Mouse (Mus musculus) cerebellum, adult 2 months (tissue): ENCODE measurements around the gene Stt3b. TPM values are rescaled to one million over a fixed set of nuclear protein-coding genes. Genes with fewer than 3 reads are reported as not detected.

ENCODE experiments used
- DNase-seq, 2 experiments: peaks; one replicate each; pipeline ENCODE4 v3.0.0; 2021
- H3K27ac ChIP-seq: fragments of 200-500 bp; 2 replicates; pipeline ENCODE4 v1.5.1; 2012; ENCODE audit warnings: low read length, control low read depth, inconsistent platforms; ENCODE audit not compliant: insufficient read depth
- H3K27me3 ChIP-seq: fragments of 200-500 bp; 2 replicates; pipeline ENCODE4 v1.6.1; 2012; ENCODE audit warnings: inconsistent platforms, mild to moderate bottlenecking, low read length, moderate library complexity; ENCODE audit not compliant: control insufficient read depth, insufficient read depth
- H3K4me1 ChIP-seq: fragments of 200-500 bp; 2 replicates; pipeline ENCODE4 v1.6.1; 2011; ENCODE audit warnings: low read length; ENCODE audit not compliant: control insufficient read depth, insufficient read depth
- H3K4me3 ChIP-seq: fragments of 200-500 bp; replicated peaks from 2 replicates; pipeline ENCODE3; 2011; ENCODE audit warnings: mild to moderate bottlenecking, low read depth, low read length, control low read depth; ENCODE audit not compliant: insufficient read depth
- CTCF ChIP-seq: fragments of 200-500 bp; IDR thresholded peaks from 2 replicates; pipeline ENCODE4 v1.5.1; 2011; ENCODE audit warnings: low read depth, mild to moderate bottlenecking, control low read depth, low read length, moderate library complexity, borderline replicate concordance; ENCODE audit not compliant: insufficient read depth
- POLR2A ChIP-seq: fragments of 200-500 bp; IDR thresholded peaks from 2 replicates; pipeline ENCODE4 v1.6.1; 2011; ENCODE audit warnings: low read length, control low read depth, borderline replicate concordance; ENCODE audit not compliant: insufficient read depth
- WGBS: fragments of 180-500 bp; shearing (Covaris S2); methylation state at CpG from one replicate; pipeline ENCODE4 v1.1.7; 2018; 5-methylcytosine and 5-hydroxymethylcytosine counted together
- polyA plus RNA-seq: library from polyadenylated mRNA; depleted of rRNA; stranded (reverse); fragments of >200 nt; gene quantifications from 2 replicates; pipeline ENCODE4 v1.2.3, GENCODE M21; 2012

The Stt3b gene
- polyA plus RNA-seq, 1 experiment: 37.2 TPM

DNA sequence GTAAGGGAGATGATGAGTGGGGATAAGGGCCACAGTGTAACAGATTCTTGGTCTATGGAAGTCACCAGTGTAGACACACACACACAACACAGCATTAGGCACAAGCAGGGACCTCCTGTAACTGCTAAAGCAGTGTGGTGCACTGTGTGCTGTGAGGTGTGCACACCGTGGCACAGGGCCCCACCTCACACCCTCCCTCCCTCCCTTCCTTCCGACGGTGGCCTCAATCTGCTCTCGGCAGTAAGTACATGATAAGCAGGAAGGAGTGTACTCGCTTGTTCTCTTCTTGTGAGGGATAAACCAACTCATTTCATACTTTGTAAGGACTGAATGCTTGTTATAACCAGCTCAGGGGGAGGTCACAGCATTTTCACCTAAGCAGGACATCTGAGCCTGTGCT lies 61.1 kb downstream of the Stt3b start:
- no peak overlapping the region for H3K4me3 ChIP-seq
- no peak overlapping the region for H3K27ac ChIP-seq
- no peaks in the 10 kb centered on the region for H3K4me1 ChIP-seq
- no peak for DNase-seq
- 56% methylated on average over 5 of the region's 5 CpGs for WGBS
- no peaks in the 10 kb centered on the region for H3K27me3 ChIP-seq
- TF ChIP-seq POLR2A (no peak), CTCF (no peak)

DNA sequence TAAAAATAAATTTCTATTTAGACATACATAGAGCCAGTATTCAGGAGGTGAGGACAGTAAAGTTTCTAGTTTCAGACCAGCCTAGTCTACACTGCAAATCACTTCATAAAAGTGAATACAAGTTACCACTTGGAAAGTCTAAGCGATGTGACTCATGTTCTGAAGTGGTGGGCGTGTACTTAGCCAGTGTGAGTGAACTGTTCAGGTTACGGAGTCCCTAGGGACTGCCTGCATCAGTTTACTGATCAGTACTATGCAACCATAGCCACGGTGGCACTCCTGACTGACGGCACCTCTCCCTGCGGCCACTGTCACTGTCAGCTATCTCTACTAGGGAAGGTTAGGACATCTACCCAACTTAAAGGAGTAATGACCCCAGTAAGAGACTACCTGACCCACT lies 65.1 kb downstream of the Stt3b start:
- Histone ChIP-seq H3K4me1 (no peaks in the 10 kb centered on the region), H3K4me3 (no peak overlapping the region), H3K27ac (no peak overlapping the region), H3K27me3 (no peaks in the 10 kb centered on the region)
- TF ChIP-seq POLR2A (no peak), CTCF (no peak)
- 94% methylated on average over 6 of the region's 6 CpGs for WGBS
- DNase-seq: no peak

DNA sequence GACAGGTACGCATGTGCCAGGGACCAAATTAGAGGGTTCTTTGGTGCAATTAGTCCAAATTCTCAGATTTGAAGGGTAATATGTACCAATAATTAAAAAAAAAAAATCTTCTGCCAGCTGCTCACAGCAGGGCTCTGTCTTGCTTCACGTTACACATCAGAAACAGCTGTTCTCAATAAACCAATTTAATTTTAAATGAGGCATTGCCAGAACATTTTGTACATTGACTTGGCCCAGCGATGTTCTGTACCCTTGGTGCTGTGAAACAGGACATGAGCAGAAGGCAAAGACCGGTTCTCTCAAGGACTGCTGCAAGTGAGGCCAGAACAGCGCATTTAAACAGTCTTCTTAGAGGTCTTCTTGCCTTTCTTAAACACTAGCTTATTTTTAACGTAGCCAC lies 66.6 kb downstream of the Stt3b start:
- no peak for DNase-seq
- H3K4me3 ChIP-seq: no peak overlapping the region
- H3K27me3 ChIP-seq: no peaks in the 10 kb centered on the region
- TF ChIP-seq CTCF: no peak
- no peak for TF ChIP-seq POLR2A
- WGBS: 64% methylated on average over 6 of the region's 6 CpGs
- H3K4me1 ChIP-seq: no peaks in the 10 kb centered on the region
- no peak overlapping the region for H3K27ac ChIP-seq

DNA sequence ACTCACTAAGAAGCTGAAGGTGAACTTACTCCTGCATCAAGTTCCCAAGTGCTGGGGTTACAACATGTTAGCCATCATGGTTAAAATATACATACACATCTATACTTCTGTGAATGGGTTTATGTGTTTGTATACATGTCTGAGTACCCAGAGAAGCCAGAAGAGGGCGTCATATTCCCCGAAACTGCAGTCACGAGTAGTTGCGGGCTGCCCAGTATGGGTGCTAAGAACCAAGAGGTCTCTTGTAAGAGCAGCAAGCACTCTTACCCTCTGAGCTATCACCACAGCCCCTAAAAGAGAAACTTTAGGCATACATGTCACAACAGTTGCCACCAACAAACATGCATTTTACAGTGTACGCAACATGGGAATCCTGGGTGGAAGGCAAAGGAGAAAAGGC lies 70.4 kb downstream of the Stt3b start:
- Histone ChIP-seq H3K27ac (no peak overlapping the region), H3K4me3 (no peak overlapping the region), H3K27me3 (no peaks in the 10 kb centered on the region), H3K4me1 (no peaks in the 10 kb centered on the region; the same call in 1 of the 2 replicates)
- DNase-seq: no peak
- 92% methylated on average over 5 of the region's 5 CpGs for WGBS
- TF ChIP-seq POLR2A (no peak), CTCF (no peak)

DNA sequence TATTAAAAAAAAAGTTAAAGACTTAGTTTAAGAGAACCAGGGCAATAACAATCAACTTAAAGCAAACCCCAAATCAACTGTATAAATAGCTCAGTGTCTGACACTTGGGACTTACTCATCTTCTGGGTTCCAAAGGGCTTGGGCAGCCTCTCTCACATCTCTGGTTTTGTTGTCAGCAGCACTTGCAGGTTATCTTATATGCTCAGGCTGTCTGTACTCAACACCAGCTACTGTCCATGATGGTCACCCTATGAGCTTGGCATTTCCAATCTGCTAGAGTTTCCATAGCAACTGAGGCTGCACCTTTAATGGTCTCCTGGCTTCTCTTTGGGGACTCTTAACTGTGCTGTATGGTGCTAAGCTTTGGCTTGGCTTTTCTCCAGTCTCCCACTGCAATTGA lies 72.3 kb downstream of the Stt3b start:
- no peak overlapping the region for H3K27ac ChIP-seq
- no peaks in the 10 kb centered on the region for H3K27me3 ChIP-seq
- no peak overlapping the region for H3K4me3 ChIP-seq
- no peak for TF ChIP-seq CTCF
- peaks cover 6% of the 10 kb centered on the region; the same call in 1 of the 2 replicates for H3K4me1 ChIP-seq
- no peak for DNase-seq

DNA sequence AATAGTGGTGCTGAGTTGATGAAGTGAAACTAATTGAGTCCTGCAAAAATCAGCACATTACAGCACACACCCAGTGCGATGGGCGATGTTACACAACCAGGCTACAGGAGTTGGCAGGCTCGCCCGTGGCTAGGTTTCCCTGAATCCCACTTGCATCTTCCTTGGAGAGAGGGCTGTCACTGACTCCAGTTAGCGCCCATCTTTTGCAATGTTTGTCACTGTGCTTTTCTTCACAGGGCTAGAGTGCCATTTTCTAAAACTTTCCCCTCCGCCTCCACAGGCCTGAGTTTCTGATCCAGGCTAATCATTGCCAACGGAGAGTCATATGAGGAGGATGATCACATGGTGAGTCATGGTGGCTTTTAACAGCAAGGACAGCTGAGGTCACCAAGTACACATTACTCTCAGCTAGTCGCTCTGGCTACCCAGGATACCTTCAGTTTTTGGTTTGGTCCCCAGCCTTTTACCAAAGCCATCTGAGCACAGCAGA lies 73.8 kb downstream of the Stt3b start:
- no peak overlapping the region for H3K4me3 ChIP-seq
- H3K27me3 ChIP-seq: no peaks in the 10 kb centered on the region
- WGBS: 65% methylated on average over 8 of the region's 8 CpGs
- no peak overlapping the region for H3K27ac ChIP-seq
- H3K4me1 ChIP-seq: peaks cover 6% of the 10 kb centered on the region; the same call in 1 of the 2 replicates
- no peak for DNase-seq
- TF ChIP-seq CTCF (no peak), POLR2A (no peak)

DNA sequence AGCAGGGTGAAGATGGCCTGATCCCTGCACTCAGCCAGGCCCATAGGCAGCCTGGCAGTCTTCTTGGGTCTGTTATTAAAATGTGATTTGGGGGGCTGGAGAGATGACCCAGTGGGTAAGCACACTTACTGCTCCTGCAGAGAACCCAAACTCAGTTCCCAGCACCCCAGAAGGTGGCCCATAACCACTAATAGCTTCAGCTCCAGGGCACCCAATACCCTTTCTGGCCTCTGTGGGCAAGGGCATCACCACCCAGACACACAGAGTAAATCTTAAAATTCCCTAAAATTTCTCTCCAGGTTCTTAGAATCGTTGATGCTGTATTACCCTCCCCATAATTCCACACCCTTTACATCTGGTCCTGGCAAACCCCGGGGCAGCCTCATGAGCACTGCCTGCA lies 75.7 kb downstream of the Stt3b start:
- Histone ChIP-seq H3K4me3 (no peak overlapping the region), H3K27me3 (no peaks in the 10 kb centered on the region), H3K4me1 (peaks cover 6% of the 10 kb centered on the region; the same call in 1 of the 2 replicates), H3K27ac (no peak overlapping the region)
- TF ChIP-seq CTCF (no peak), POLR2A (no peak)
- 86% methylated on average over 2 of the region's 2 CpGs for WGBS
- no peak for DNase-seq

DNA sequence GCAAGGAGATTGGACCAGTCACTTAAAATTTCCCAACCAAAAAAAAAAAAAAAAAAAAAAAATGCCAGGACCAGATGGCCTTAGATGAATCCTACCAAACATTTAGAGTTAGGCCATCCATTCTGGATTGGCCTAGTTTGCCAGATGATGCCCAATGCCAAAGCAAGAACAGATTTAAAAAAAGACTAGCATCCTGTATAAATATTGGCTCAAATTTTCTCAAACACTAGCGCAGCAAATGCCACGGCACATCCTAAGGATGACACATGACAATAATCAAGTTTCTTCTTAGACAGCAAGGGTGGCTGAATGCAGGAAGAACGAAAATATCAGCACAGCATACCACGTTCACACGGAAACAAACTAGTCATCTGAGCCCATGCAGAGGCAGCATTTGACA lies 76.5 kb downstream of the Stt3b start:
- H3K27ac ChIP-seq: no peak overlapping the region
- H3K4me3 ChIP-seq: no peak overlapping the region
- WGBS: 19% methylated on average over 5 of the region's 5 CpGs
- TF ChIP-seq POLR2A (no peak), CTCF (no peak)
- no peaks in the 10 kb centered on the region for H3K27me3 ChIP-seq
- peak in 1 of 2 experiments; percentile 71 for DNase-seq
- H3K4me1 ChIP-seq: peaks cover 6% of the 10 kb centered on the region; the same call in 1 of the 2 replicates
